Mouse (Mus musculus): Measurements from ENCODE around the gene Speer1.
"Not testable (repeated sequence)": the region's sequence is repeated elsewhere in the genome, so short reads cannot be mapped to it uniquely, and the experiment has no call there.

Gene Speer1

DNA sequence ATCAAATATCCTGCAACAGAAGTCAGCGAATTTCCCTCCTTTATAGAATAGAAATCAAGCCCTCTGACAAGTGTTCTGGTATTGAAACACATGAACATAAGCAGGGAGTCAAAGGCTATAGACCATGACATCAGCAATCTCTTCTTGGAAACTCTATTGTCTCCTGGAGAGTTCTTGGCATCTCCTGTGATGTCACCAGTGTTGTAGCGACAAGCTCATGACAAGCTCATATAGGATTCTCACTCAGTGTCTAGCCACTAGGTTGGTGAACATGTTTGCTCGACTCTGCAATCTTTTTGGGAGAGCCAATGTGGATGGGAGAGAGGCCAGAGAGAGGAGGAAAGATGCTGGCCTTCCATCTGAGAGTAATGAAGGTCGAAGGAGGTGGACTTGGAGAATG is at the start of gene Speer1:
Speer1 (plus strand) TSS at position 301 of the 400 bp plus-strand sequence.
- DNase-seq (ENCODE audit: low spot score in 2 of 2) = not testable (repeated sequence)

Data from urinary bladder, adult 18-20 months (tissue).